Mouse (Mus musculus): ENCODE results near the gene Ang. TPM values are rescaled to one million over a fixed set of nuclear protein-coding genes. Genes with fewer than 3 reads are reported as not detected.

Gene Ang
- total RNA-seq, 2 experiments from 2014 or later, result 6.1 to 6.9 TPM

- DNase-seq, result peak; percentile 98 to 100
These were observed 1.8 kb upstream of the Ang start for GRCm38 (mm10) chr14:51088970-51089673.

DNA sequence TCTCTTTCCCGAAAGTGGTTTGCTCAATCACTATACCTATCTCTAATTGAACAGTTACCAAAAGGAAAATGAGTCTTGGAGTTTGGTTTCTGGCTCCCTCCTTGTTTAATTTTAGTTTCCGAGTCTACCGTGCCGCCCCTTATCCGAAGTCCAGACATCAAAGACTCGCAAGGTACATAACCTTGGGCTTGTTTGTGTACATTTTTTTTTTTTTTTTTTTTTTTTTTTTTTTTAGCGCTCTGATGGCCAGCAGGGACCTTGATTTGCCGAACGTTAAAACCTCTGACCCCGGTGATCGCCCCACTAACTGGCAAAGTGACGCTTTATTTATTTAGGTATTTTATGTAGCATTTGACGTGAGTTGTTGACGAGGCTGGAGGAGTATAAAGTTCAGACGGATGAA is 1.3 kb upstream of the Ang start:
- no peak for DNase-seq

GRCm38 (mm10) chr14:51090077-51090781 is 721 bp upstream of the Ang start:
- peak; percentile 86 to 94 for DNase-seq

DNA sequence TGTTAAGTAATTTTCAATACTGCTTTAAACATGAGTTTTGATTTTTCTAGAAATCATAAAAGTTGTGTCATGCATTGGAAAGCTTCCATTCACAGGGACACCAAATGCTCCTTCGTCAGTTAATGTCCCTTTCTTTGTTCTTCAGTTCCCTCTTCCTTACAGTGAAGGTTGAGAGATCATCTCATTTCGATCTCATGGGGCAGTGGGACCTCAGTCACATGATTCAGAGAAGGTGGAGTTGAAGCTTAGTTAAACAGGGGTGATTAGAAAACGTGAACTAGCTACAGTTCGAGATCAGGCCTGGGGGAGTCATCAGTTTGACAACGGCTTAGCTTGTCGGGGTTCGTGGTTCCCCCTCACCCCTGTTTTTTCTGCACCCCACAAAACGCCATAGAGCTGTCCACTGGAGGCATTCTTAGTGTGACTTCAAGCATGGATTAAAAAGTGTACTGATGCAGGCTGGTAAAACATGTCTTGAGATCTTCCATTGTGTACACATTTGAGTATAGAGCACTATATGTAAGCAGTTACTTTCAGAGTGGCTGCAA is 1.2 kb downstream of the Ang start:
- peak in 1 of 2 experiments; percentile 24 for DNase-seq

GRCm38 (mm10) chr14:51093496-51093895 is 2.5 kb downstream of the Ang start:
- peak; percentile 61 to 69 for DNase-seq

- peak; percentile 62 to 68 for DNase-seq
These were observed 3.3 kb downstream of the Ang start for GRCm38 (mm10) chr14:51094096-51094875.

DNA sequence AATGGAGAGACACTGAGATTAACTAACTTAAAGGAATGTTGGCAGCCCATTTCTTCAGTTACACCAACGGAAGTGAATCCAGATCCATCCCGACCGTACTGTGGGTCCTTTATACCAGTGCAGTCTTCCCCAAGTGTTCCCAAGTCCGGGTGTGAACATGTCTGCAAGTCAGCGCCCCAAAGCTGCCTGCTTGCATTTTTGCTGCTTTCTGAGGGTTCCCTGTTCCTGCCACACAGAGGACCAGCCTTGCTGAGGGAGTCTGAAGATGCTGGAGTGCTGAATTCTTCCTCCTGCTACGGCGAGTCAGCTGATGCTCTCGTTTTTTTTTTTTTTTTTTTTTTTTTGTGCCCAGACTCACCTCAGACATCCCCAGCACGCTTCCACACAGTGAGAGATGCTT is 4.0 kb downstream of the Ang start:
- peak in 1 of 2 experiments; percentile 51 for DNase-seq

DNA sequence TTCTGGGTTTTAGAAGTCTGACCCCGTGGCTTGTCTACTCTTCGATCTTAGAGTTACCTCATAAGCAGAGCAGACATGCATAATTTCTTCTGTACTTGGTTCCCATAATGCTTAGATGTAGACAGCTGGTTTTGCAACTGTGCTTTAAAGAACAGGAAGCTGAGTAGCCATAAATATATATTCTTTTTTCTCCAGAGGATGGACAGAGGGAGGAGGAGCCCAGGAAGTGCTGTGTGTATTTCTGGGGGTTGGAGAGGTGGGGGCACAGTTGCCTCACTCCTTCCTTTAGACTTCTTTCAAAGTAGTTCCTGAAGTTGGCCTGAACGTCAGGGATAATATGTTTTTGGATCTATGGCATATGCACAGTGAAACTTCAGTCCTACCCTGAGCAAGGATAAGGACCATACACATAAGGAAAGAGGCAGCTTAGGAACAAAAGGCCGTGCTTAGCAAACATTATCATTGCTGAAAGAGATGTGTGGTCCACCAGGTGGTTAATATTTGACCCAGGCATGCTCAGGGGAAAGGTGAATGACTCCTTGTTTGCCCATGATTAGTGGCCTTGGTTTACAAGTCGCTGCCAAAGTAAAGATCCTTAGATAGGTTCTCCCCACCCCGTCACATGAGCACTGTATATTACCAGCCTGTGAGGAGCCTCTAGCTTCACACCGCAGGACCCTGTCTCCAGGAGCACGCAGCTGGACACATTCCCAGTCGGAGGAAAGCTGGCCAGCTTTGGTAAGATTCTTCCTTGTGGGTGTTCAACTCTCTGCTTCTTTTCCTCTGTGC is 5.0 kb downstream of the Ang start:
- DNase-seq, result peak in 1 of 2 experiments; percentile 16

DNA sequence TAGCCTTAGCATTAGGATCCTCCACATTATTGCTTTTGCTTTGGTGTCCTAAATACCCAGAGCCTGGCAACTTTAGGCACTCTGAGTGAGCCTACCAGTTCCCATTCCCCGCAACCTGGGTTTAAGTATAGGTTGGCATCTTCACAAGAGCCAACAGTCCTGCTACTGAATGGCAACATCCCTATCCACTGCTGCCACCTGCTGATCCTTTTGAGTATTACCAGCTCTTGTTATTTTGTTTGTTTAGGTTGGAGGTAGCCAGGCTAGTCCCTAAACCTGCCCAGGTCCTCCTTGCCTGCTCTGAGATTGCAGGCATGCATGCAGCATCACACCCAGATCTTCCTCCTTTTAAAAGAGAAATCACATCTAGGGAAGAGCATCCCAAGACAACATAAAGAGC is 7.3 kb downstream of the Ang start:
- peak; percentile 79 to 87 for DNase-seq

- no peak for DNase-seq
These were observed 8.0 kb downstream of the Ang start for GRCm38 (mm10) chr14:51098921-51099320.

GRCm38 (mm10) chr14:51101284-51101683 is 10.3 kb downstream of the Ang start:
- no peak for DNase-seq

- DNase-seq, result peak; percentile 57 to 86
These were observed 12.3 kb downstream of the Ang start for GRCm38 (mm10) chr14:51103217-51103616.

DNA sequence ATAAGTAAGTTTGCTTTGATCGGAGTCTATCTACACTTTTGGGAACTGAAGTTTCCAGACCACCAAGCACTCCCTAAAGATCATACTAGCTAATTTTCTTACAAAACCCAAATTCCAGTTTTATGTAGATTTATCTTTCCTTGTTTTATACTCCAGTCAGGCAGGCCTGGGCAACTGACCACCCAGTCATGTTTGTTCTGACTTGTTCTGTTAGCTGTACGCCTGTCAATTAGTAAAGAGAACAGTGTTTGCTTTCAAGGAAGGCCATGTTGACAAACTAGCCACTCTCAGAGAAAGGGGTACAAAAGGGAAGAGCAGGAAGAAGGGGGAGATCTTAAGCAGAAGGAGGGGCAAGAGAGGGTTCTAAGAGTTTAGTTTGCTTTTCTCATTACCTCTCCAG is 13.4 kb downstream of the Ang start:
- DNase-seq, result no peak

- no peak for DNase-seq
These were observed 15.6 kb downstream of the Ang start for GRCm38 (mm10) chr14:51106449-51106967.

- DNase-seq, result peak; percentile 25 to 55
These were observed 21.0 kb downstream of the Ang start for GRCm38 (mm10) chr14:51111966-51112365.

- no peak for DNase-seq
These were observed 22.5 kb downstream of the Ang start for GRCm38 (mm10) chr14:51113476-51113875.

GRCm38 (mm10) chr14:51113916-51114560 is 23.1 kb downstream of the Ang start, which contains the start of gene Eddm3b:
Gene Eddm3b (plus strand): TSS chr14:51114426.
- no peak for DNase-seq

DNA sequence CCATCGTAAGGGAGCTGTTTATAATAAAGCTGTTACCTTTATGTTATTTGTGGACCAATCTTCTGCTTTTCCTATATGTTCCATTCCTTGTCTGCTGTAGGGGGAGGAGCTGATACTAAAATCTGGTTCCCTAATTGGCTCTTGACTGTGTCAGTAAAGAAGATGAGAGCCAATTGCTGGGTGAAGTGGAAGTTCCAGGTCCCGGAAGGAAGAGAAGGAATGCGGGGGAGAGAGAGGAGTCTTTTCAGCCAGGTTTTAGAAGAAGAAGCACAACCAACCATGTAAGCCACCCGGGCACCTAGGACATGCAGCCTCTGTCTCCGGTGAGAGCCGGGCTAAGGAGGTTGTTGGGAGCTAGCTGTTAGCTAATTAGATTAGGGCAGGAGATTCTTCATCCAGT is 34.7 kb downstream of the Ang start:
- DNase-seq, result no peak

GRCm38 (mm10) chr14:51127648-51128258 is 36.8 kb downstream of the Ang start:
- no peak for DNase-seq
